Mouse (Mus musculus): ENCODE measurements at regions not wholly inside any gene's neighbourhood (a gene's known extent, or its start where the extent isn't known, plus 50 kb on each side); places are given as distances from the start of the nearest gene placed in this dataset.

DNA sequence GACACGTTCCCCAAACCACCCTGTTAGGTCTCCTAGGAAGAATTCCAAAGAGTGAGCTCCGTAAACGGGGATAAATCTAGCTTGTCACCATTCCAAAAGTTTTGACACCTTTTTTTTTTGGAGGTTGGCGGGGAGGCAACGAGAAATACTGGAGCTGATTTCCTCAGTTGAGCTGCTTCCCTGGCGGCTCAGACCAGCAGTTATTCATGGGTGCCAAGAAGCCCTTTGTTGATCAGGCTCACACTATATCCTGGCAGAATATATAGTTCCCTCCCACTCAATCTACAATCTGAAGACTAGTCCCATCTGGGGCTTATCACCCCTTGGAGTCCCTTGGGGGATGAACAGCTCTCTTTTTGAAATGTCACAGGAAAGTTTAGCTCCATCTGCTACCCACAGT is 77.5 kb upstream of the Tiam2 start:
- no peak for DNase-seq (ENCODE audit: low spot score)

DNA sequence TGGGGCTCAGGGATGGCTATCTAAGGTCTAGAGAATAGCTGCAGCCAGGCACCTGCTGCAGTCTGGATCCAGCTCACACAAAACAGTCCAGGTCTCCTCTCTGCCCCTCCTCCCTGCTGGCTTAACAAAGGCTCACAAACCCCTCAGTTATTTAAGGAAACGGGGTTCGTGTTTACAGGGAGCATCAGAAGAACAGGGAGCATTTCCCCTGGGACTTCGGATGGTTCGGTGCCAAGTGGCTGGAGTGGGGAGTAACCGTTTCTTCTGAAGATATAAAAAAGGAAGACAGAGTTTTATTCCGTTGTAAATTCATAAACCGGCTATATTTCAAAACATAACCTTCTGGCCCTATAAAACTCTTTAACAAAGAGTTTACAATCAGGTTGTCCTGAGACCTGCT is 77.1 kb upstream of the Tiam2 start:
- no peak for DNase-seq (ENCODE audit: low spot score)

DNA sequence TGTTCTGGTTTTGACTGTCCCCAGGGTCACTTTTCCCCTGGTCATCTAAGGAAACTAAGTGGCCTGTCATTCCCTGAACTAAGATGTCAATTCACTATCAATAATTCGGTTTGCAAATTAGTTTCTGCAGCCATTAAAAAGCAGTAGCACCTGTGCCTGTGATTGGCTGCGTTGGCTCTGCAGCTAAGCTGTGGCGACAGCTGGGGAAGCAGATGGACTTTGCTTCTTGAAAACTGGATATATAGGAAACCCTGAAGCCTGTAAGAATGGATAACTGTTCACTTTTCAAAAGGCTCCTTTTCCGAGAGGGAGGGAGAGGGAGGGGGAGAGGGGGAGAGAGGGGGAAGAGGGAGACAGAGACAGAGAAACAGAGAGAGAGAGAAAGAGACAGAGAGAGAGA is 75.2 kb upstream of the Tiam2 start:
- DNase-seq (ENCODE audit: low spot score) = no peak

DNA sequence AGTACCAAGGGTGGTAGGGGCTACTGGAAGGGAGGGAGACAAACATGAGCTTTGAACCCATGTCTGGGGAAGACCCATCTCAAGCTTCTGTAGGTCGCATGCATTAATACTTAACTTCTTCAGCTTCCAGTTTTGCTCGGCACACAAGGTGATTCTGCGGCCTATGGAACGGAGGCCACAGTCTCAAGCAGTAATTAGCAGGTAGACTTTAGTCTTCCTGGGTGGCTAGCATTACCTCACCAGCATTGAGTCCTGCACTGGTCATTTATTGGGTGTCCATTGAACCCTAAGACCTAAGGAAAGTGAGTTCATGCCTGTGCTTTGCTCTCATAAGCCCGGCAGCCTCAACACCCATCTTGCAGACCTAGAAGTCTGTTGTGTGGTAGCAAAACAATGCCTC is 74.4 kb upstream of the Tiam2 start:
- no peak for DNase-seq (ENCODE audit: low spot score)

DNA sequence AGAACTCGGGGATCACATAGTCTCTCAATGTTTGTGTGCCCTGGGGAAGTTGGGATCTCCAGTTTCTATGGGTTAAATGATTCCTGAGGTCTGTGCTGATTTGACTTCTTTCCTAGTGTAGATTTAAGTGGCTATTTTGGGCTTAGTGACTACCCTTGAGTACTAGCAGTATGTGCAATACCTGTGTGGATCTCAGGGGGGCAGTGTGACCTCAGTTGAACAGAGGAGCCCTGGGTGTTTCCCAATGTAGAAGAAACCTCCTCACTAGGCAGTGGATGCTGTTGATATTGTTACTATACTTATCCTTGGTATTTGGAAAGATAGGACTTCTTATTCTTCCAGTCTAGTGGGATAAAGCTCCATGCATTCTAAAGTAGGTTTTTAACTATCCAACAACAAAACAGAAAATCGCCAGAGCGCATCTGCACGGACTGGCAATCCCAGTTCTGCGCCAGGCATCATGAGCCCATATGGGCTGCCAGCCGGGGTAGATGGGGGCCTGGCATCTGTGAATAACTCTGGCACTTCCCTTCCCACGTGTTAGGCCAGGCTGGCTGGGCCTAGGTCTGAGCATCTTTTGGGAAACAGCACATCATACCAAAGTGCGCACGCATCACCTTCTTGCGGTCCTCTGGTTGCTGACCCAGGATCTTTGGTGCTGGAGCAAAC is 72.7 kb upstream of the Tiam2 start:
- DNase-seq (ENCODE audit: low spot score) = peak; percentile 16

DNA sequence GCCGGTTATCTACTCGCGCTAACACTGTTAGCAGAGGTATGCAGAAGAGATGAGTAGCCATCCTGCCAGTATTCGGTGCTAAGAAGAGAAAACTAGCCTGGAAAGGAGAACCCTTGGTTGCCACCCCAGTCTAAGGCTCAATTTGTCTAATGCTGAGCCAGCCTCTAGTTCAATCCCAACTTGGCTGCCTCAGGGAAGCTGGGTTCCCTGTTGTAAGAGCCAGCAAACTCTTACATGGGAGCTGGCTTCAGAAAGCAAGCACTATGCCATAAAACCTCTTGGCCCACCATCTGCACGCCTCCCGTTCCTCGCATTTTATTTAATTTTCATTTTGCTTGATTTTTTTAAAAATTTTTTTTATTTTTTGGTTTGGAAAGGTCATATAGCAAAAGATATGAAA is 69.6 kb upstream of the Tiam2 start:
- DNase-seq (ENCODE audit: low spot score) = no peak

DNA sequence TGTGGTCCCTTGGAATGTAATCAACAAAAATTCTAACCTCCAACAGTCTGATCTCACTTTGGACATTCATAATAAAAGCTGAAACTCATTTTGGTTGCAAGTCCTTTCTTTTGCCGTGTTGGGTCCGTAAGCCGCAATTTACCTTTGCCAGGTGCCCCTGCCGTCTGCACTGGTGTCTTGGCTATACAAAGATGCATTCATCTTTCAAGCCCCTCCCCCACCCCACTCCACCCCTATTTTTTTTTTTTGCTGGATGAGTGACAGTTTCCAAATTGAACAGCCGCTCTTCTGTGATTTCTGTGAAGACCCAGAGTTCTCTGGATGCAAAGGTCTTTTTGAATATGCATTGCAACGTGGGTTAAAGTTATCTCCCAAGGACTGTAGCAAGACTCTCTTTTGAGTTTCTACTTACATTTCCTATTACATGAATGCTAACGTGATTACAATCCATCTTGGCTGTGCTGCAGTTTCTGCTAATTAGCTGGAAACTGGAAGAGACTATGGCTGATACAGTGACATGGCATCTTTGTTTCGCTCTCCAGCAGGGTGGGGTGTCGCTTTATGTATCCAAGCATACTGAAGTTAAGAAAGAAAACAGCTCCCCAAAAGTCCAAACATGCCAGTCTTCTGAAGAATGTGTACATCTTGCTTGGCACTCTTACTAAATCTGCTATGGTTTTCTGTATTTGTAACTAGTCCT is 67.4 kb upstream of the Tiam2 start:
- DNase-seq (ENCODE audit: low spot score) = no peak

DNA sequence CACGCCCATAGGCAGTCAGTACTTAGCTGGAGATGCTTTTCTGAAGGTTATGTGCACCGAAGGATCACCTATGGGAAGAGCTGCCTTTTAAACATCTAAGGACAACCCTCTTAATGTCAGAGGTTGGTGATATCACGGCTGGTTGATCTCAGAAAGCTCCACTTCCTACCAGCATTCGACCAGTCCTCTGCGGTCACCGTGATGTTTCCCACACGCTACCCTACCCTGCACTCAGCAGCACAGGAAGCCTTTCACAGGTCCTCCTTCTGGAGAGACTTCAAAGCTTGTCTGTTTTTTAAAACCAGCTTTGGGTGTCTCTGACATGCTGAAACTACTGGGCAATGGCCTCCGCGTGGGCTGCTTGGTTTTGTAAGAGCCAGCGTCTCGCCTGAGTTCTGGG is 65.6 kb upstream of the Tiam2 start:
- no peak for DNase-seq (ENCODE audit: low spot score)

DNA sequence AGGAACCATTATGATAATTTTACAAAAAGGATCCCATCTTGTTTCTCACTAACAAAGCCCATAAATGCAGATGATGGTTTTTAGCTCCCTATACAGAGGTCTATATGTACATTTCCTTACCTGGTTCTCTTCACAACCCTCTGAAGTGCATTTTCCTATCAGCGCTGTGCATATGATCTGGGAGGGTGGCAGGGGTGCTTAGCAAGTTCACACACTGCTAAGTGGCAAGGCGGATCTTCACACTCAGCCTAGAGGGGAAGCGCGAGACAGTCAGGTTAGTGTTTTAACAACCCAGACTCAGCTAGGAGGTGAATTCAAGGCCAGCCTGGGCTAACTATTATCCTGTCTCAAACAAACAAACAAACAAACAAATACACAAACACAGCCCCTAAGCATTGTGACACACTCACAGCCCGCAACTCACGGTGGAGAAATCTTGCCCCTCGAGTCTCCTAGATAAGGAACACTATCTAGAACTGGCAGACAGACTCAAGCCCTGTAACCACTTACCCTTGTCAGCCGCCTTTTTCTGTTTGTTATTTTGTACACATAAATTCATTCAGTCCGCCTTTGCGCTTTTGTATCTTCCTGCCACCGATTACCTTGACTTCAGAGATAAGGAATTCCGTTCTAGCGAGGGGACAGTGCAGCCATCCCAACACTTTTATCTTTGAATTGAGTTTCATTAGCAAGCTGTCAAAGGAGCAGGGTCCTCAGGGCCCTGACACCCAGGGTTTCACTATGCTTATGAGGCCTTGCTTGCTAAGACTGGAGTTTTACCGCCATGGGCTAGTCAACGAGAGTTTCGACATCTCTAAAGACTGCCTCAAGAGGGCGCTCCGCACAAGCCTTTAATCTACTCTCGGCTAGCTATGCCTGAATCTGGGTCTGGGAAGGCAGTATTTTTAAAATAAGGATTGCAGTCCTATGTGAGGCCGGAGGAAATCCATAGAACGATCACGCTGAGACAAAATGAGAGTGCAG is 53.0 kb upstream of the Tiam2 start:
- DNase-seq (ENCODE audit: low spot score) = peak; percentile 79

DNA sequence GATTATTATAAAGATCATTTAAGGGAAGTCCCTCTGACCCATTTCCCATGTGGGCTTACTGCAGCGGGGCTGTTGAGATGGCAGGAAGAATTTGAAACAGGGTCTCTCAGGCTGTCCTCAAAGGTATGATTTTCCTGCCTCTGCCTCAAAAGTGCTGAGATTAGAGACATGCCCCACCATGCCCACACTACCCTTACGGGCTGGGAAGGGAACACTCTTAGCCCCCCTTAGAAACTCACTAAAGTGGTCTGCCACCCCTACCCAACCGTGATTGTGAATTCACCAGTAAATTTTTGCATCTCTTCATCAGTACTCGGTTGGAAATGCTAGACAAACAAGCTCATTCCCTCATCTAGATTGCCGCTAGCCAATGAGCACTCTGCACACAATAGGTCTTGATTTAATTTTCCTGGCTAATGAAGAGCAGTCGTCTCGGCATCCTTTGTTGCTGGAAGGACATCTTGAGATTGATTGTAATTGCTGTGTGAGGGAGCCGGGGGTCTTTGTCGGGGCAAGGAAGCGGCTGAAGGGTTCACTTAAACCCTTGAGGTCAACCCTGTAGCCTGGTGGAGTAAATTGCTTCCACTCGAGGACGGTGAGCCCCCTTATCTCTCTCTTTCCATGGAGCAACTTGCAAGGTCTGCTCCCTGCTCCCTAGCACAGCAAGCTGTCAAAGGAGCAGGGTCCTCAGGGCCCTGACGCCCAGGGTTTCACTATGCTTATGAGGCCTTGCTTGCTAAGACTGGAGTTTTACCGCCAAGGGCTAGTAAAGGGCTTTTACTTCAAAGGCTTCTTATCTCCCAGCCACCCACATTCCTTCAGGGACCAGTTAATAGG is 51.7 kb upstream of the Tiam2 start:
- no peak for DNase-seq (ENCODE audit: low spot score)
